Mouse (Mus musculus) ES-Bruce4 (cell line): ENCODE measurements around the gene Efr3b. TPM values are rescaled to one million over a fixed set of nuclear protein-coding genes. Genes with fewer than 3 reads are reported as not detected.

Experiments
- H3K27ac ChIP-seq: 2 replicates; pipeline ENCODE4 v1.5.1; 2012; ENCODE audit warnings: low read length, inconsistent platforms; ENCODE audit not compliant: insufficient read depth
- H3K27me3 ChIP-seq: 2 replicates; pipeline ENCODE4 v1.6.1; 2012; ENCODE audit warnings: mild to moderate bottlenecking, low read length, inconsistent platforms; ENCODE audit not compliant: control insufficient read depth, poor library complexity, insufficient read depth, severe bottlenecking
- H3K36me3 ChIP-seq: 2 replicates; pipeline ENCODE4 v1.6.1; 2012; ENCODE audit warnings: inconsistent platforms, mild to moderate bottlenecking, low read length, moderate library complexity; ENCODE audit not compliant: control insufficient read depth, poor library complexity, insufficient read depth, severe bottlenecking
- H3K4me1 ChIP-seq: one replicate; pipeline ENCODE4 v1.8.1; 2011; ENCODE audit warnings: low read length; ENCODE audit not compliant: control insufficient read depth, insufficient read depth
- H3K4me3 ChIP-seq: 2 replicates; pipeline ENCODE4 v1.5.1; 2011; ENCODE audit warnings: low read depth, mild to moderate bottlenecking, low read length
- H3K9ac ChIP-seq: 2 replicates; pipeline ENCODE4 v1.6.1; 2012; ENCODE audit warnings: low read depth, mild to moderate bottlenecking, inconsistent platforms; ENCODE audit not compliant: poor library complexity, severe bottlenecking
- H3K9me3 ChIP-seq: replicated peaks from 2 replicates; pipeline ENCODE4 v1.6.1; 2012; ENCODE audit warnings: mild to moderate bottlenecking, low read length, inconsistent platforms; ENCODE audit not compliant: control insufficient read depth, poor library complexity, insufficient read depth, severe bottlenecking
- CTCF ChIP-seq: IDR thresholded peaks from one replicate; pipeline ENCODE4 v1.8.1; 2011; ENCODE audit warnings: low read depth, low read length
- EP300 ChIP-seq: IDR thresholded peaks from 2 replicates; pipeline ENCODE4 v1.6.1; 2011; ENCODE audit warnings: low read depth, low read length; ENCODE audit not compliant: insufficient read depth
- POLR2A ChIP-seq: IDR thresholded peaks from one replicate; pipeline ENCODE4 v1.8.1; 2011; ENCODE audit warnings: low read length; ENCODE audit not compliant: insufficient read depth
- polyA plus RNA-seq: library from polyadenylated mRNA; stranded (reverse); fragments of >200 nt; gene quantifications from 2 replicates; pipeline ENCODE4 v1.2.4, GENCODE M21; 2011; ENCODE audit warnings: low read depth; ENCODE audit not compliant: missing spikeins, insufficient read depth, insufficient read length

Gene Efr3b
- polyA plus RNA-seq, 1 experiment, result 3.7 TPM

DNA sequence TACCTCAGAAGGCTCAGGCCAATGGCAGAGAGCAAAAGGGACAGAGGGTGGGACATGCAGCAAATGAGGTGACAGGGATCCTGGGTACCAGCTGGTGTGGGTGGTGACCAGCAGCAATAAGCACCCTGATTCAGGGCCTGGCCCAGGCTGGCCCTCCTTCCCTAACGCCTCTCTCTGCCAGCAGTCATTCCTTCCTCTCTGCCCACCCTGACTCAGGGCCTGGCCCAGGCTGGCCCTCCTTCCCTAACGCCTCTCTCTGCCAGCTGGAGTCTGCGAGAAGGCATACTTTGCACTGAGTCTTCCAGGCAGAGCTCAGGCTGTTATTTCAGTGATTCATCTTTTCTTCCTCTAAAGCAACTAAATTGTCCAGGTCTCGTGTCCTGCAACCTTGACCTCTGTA is 31.5 kb downstream of the Efr3b start:
- H3K9me3 ChIP-seq, result no peaks in the 10 kb centered on the region
- no peak overlapping the region for H3K27ac ChIP-seq
- H3K36me3 ChIP-seq, result no peaks in the 10 kb centered on the region
- H3K27me3 ChIP-seq, result no peaks in the 10 kb centered on the region
- H3K4me3 ChIP-seq, result no peak overlapping the region
- no peak for TF ChIP-seq CTCF
- no peak for TF ChIP-seq POLR2A
- TF ChIP-seq EP300, result no peak
- no peaks in the 10 kb centered on the region for H3K4me1 ChIP-seq
- H3K9ac ChIP-seq, result no peak overlapping the region

DNA sequence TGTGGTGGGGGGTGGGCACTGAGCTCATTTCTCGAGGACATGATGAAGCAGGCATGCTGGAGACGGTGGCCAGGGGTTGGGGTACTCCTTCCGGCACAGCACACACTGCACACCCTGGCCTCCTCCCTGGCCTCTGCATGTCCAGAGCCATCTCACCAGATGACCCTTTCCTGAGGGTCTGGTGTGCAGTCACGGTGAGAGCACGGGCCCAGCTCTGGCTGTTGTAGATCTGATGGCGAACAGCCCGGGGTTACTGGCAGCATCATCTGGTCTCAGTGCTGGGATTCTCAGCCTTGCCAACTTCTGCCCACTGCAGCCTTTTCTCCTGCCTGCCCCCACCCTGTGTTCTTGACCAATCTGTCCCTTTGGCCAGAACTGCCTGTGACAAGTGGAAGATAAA is 32.6 kb downstream of the Efr3b start:
- H3K36me3 ChIP-seq, result no peaks in the 10 kb centered on the region

DNA sequence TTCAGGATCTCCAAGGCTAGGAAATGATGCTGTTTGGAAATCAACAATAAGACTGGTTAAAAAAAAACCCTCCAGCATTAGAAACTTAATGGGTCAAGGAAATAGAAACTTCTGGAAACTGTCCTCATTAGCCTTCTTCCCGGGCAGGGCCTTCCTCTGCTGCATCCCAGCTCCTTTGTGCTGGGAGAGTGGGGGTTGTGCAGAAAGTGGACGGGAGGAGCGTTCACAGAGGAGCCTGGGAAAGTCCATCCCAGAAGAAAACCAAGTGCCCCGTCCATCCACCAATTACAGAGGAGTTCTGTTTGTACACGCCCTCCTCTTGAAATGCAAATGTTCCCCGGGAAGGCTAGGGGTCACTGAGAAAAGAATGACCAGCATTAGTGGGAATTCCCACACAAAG is 34.1 kb downstream of the Efr3b start:
- Histone ChIP-seq H3K27me3 (no peaks in the 10 kb centered on the region), H3K27ac (no peak overlapping the region), H3K36me3 (no peaks in the 10 kb centered on the region), H3K4me3 (no peak overlapping the region), H3K9ac (no peak overlapping the region), H3K4me1 (no peaks in the 10 kb centered on the region), H3K9me3 (no peaks in the 10 kb centered on the region)
- no peak for TF ChIP-seq CTCF
- TF ChIP-seq EP300, result no peak
- no peak for TF ChIP-seq POLR2A

More for the DNA sequence above, 32.6 kb downstream of the Efr3b start:
- Histone ChIP-seq H3K9me3 (no peaks in the 10 kb centered on the region), H3K4me1 (no peaks in the 10 kb centered on the region), H3K4me3 (no peak overlapping the region), H3K27me3 (no peaks in the 10 kb centered on the region), H3K9ac (no peak overlapping the region), H3K27ac (no peak overlapping the region)
- TF ChIP-seq CTCF (no peak), POLR2A (no peak), EP300 (no peak)

DNA sequence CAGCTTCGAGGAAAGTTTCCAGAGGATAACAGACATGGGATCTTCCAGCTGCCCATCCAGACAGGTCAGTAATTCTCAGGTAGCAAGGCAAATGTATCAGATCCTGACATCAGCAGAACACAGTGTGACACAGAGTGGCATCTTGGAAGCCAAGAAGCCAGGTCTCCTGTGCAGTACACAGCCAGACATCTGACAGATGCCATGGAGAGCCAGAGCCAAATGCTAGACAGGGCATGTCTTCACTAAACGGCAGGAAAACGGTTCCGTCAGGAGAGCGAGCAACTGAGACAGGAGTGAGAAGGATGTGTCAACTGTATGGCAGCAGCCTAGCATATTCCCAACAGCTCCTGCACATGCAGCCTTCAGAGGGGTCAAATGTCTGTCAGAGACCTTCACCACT is 38.3 kb downstream of the Efr3b start:
- Histone ChIP-seq H3K27me3 (no peaks in the 10 kb centered on the region), H3K9ac (no peak overlapping the region), H3K4me3 (no peak overlapping the region), H3K36me3 (no peaks in the 10 kb centered on the region), H3K9me3 (no peaks in the 10 kb centered on the region), H3K27ac (no peak overlapping the region), H3K4me1 (no peaks in the 10 kb centered on the region)
- TF ChIP-seq EP300, result no peak
- TF ChIP-seq POLR2A, result no peak
- TF ChIP-seq CTCF, result no peak

DNA sequence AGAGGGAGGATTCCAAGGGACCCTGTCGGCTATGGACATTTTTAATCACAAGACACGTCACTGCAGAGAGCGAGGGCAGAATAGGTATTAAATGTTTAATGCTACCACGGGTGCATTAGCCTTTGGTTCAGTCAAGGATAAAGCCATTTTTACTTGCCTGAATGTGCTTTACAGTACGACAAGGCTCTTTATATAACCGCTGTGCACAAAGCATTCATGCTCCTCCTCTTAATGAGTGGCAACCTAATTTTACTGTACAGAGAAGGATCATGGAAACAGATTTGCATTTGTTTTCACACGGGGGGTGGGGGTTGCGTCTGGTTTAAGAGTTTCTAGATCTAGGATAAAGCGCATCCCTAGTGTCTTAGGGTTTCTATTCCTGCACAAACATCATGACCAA is 42.0 kb downstream of the Efr3b start:
- Histone ChIP-seq H3K36me3 (no peaks in the 10 kb centered on the region), H3K4me3 (no peak overlapping the region), H3K9me3 (no peaks in the 10 kb centered on the region), H3K27me3 (no peaks in the 10 kb centered on the region), H3K4me1 (no peaks in the 10 kb centered on the region), H3K27ac (no peak overlapping the region), H3K9ac (no peak overlapping the region)
- no peak for TF ChIP-seq EP300
- TF ChIP-seq POLR2A, result no peak
- TF ChIP-seq CTCF, result no peak

DNA sequence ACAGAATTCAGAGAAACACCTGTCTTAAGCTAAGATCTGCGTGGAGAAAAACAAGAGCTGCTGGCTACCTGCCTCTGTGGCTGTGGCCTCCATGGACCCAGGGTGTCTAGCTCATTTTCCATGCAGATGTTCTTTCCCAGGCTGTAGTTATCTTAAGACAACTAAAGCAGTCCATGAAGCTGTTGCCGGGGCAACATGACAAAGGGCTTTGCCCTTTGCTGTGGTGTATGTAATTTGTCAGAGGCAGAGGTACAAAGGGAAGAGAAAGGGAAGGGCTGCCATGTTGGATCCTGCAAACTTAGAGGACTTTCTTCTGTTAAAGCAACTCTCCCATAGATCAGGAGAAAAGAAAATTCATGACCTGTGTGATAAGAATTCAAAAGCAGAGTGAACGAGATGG is 47.7 kb downstream of the Efr3b start:
- Histone ChIP-seq H3K27ac (no peak overlapping the region), H3K27me3 (no peaks in the 10 kb centered on the region), H3K4me3 (no peak overlapping the region), H3K9me3 (no peaks in the 10 kb centered on the region), H3K4me1 (no peaks in the 10 kb centered on the region), H3K9ac (no peak overlapping the region), H3K36me3 (no peaks in the 10 kb centered on the region)
- no peak for TF ChIP-seq POLR2A
- no peak for TF ChIP-seq CTCF
- TF ChIP-seq EP300, result no peak
